Mouse (Mus musculus): ENCODE data around the gene Syngap1. TPM values are rescaled to one million over a fixed set of nuclear protein-coding genes. Genes with fewer than 3 reads are reported as not detected.

Gene Syngap1
- polyA plus RNA-seq, 2 experiments: 0.08 to 3.4 TPM

GRCm38 (mm10) chr17:27011167-27011566, 70.1 kb downstream of the Syngap1 start:
- ATAC-seq (ENCODE audit: insufficient read depth) (no peak), DNase-seq (ENCODE audit: low read depth in 3 of 3, low spot score in 3 of 3) (no peak)
- no peak overlapping the region for H3K4me2 ChIP-seq (ENCODE audit: low read depth)
- no peaks in the 10 kb centered on the region for H3K36me3 ChIP-seq (replicated peaks; ENCODE audit: control insufficient read depth, insufficient read depth, low read depth)
- H3K9ac ChIP-seq (replicated peaks): no peak overlapping the region
- no peak overlapping the region for H3K27ac ChIP-seq
- H3K4me1 ChIP-seq (replicated peaks; ENCODE audit: control insufficient read depth in 2 of 2, insufficient read depth in 2 of 2, low read length in 1 of 2): peaks cover 2 to 14% of the 10 kb centered on the region in 2 experiments; a peak in 3 of 4 replicates
- 71% methylated on average over 10 of the region's 10 CpGs for WGBS (ENCODE audit: insufficient replicate concordance)
- no peaks in the 10 kb centered on the region for H3K27me3 ChIP-seq (ENCODE audit: control insufficient read depth, insufficient read depth, low read length)
- TF ChIP-seq CTCF (IDR thresholded peaks at IDR 0.05; ENCODE audit: low read depth) (no peak), EP300 (IDR thresholded peaks at IDR 0.05; ENCODE audit: low read depth) (no peak)
- no peak overlapping the region for H3K4me3 ChIP-seq (ENCODE audit: insufficient read depth in 1 of 2, low read depth in 2 of 2, low read length in 2 of 2)
- no peaks in the 10 kb centered on the region for H3K9me3 ChIP-seq (ENCODE audit: control insufficient read depth, low read length)

GRCm38 (mm10) chr17:27011998-27012672, 71.1 kb downstream of the Syngap1 start:
- peak; percentile 65 for ATAC-seq (ENCODE audit: insufficient read depth)
- H3K9ac ChIP-seq (replicated peaks): no peak overlapping the region
- H3K27ac ChIP-seq: no peak overlapping the region
- 17% methylated on average over 14 of the region's 14 CpGs for WGBS (ENCODE audit: insufficient replicate concordance)
- peaks cover 2 to 14% of the 10 kb centered on the region in 2 experiments; a peak in 3 of 4 replicates for H3K4me1 ChIP-seq (replicated peaks; ENCODE audit: control insufficient read depth in 2 of 2, insufficient read depth in 2 of 2, low read length in 1 of 2)
- no peaks in the 10 kb centered on the region for H3K36me3 ChIP-seq (replicated peaks; ENCODE audit: control insufficient read depth, insufficient read depth, low read depth)
- peak overlapping the region; percentile 53 for H3K4me2 ChIP-seq (ENCODE audit: low read depth)
- peak; percentile 37 for TF ChIP-seq CTCF (IDR thresholded peaks at IDR 0.05; ENCODE audit: low read depth)
- TF ChIP-seq EP300 (IDR thresholded peaks at IDR 0.05; ENCODE audit: low read depth): no peak
- no peaks in the 10 kb centered on the region for H3K9me3 ChIP-seq (ENCODE audit: control insufficient read depth, low read length)
- peak overlapping the region in 1 of 2 experiments; percentile 13; a peak in 1 of 4 replicates for H3K4me3 ChIP-seq (ENCODE audit: insufficient read depth in 1 of 2, low read depth in 2 of 2, low read length in 2 of 2)
- no peaks in the 10 kb centered on the region for H3K27me3 ChIP-seq (ENCODE audit: control insufficient read depth, insufficient read depth, low read length)
- peak in 2 of 3 experiments; percentile 55 to 58 for DNase-seq (ENCODE audit: low read depth in 3 of 3, low spot score in 3 of 3)

- no peaks in the 10 kb centered on the region for H3K27me3 ChIP-seq (ENCODE audit: control insufficient read depth, insufficient read depth, low read length)
- WGBS (ENCODE audit: insufficient replicate concordance): 33% methylated on average over 6 of the region's 6 CpGs
Observed at GRCm38 (mm10) chr17:27012909-27013308, 71.9 kb downstream of the Syngap1 start.

GRCm38 (mm10) chr17:27017564-27018499, 76.8 kb downstream of the Syngap1 start:
- no peaks in the 10 kb centered on the region for H3K27me3 ChIP-seq (ENCODE audit: control insufficient read depth, insufficient read depth, low read length)
- peak overlapping the region; percentile 63 for H3K9ac ChIP-seq (replicated peaks)
- H3K4me3 ChIP-seq (ENCODE audit: insufficient read depth in 1 of 2, low read depth in 2 of 2, low read length in 2 of 2): peak overlapping the region; percentile 65 to 76
- 6% methylated on average over 34 of the region's 34 CpGs for WGBS (ENCODE audit: insufficient replicate concordance)
- peaks cover 6% of the 10 kb centered on the region for H3K36me3 ChIP-seq (replicated peaks; ENCODE audit: control insufficient read depth, insufficient read depth, low read depth)
- no peaks in the 10 kb centered on the region for H3K9me3 ChIP-seq (ENCODE audit: control insufficient read depth, low read length)
- ATAC-seq (ENCODE audit: insufficient read depth) (peak; percentile 71), DNase-seq (ENCODE audit: low read depth in 3 of 3, low spot score in 3 of 3) (peak; percentile 71 to 80 (median 72))
- H3K4me1 ChIP-seq (replicated peaks; ENCODE audit: control insufficient read depth in 2 of 2, insufficient read depth in 2 of 2, low read length in 1 of 2): peaks cover 0 to under 1% of the 10 kb centered on the region in 2 experiments; a peak in 2 of 4 replicates
- H3K4me2 ChIP-seq (ENCODE audit: low read depth): peak overlapping the region; percentile 68
- H3K27ac ChIP-seq: no peak overlapping the region; the same call in 1 of the 2 replicates
- TF ChIP-seq EP300 (IDR thresholded peaks at IDR 0.05; ENCODE audit: low read depth) (no peak), CTCF (IDR thresholded peaks at IDR 0.05; ENCODE audit: low read depth) (no peak)

More at GRCm38 (mm10) chr17:27012909-27013308, 71.9 kb downstream of the Syngap1 start:
- Histone ChIP-seq H3K9me3 (ENCODE audit: control insufficient read depth, low read length) (no peaks in the 10 kb centered on the region), H3K36me3 (replicated peaks; ENCODE audit: control insufficient read depth, insufficient read depth, low read depth) (no peaks in the 10 kb centered on the region), H3K4me1 (replicated peaks; ENCODE audit: control insufficient read depth in 2 of 2, insufficient read depth in 2 of 2, low read length in 1 of 2) (peaks cover 2 to 14% of the 10 kb centered on the region in 2 experiments; a peak in 3 of 4 replicates), H3K9ac (replicated peaks) (no peak overlapping the region), H3K27ac (no peak overlapping the region), H3K4me2 (ENCODE audit: low read depth) (peak overlapping the region; percentile 53; the same call in 1 of the 2 replicates), H3K4me3 (ENCODE audit: insufficient read depth in 1 of 2, low read depth in 2 of 2, low read length in 2 of 2) (no peak overlapping the region)
- peak; percentile 59; the same call in 1 of the 2 replicates for ATAC-seq (ENCODE audit: insufficient read depth)
- DNase-seq (ENCODE audit: low read depth in 3 of 3, low spot score in 3 of 3): no peak
- TF ChIP-seq CTCF (IDR thresholded peaks at IDR 0.05; ENCODE audit: low read depth) (no peak), EP300 (IDR thresholded peaks at IDR 0.05; ENCODE audit: low read depth) (no peak)

Data from liver, embryonic 14.5 days (tissue).